Mouse (Mus musculus): ENCODE data around the gene Gm20388.

Gm20388 gene

DNA sequence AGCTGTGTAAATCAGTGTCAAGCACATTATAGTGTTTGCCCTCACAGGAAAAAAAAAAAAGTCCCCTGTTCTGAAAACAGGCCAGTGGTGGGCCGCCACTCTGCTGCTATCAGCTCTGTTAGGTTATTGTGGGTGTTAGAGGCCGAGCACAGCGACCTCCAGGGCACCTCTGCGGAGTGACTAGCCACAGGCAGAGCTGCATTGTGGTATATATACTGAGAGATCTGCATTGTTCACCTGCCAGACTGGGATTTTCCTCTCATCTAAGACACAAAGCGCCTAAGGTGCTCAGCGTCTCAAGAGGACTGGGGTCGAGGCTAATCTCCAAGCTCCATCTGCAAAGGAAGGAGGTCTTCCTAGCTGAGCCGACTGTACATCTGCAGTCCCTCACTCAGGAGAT is 252.7 kb downstream of the Gm20388 start:
- DNase-seq (ENCODE audit: low spot score in 2 of 2): no peak

DNA sequence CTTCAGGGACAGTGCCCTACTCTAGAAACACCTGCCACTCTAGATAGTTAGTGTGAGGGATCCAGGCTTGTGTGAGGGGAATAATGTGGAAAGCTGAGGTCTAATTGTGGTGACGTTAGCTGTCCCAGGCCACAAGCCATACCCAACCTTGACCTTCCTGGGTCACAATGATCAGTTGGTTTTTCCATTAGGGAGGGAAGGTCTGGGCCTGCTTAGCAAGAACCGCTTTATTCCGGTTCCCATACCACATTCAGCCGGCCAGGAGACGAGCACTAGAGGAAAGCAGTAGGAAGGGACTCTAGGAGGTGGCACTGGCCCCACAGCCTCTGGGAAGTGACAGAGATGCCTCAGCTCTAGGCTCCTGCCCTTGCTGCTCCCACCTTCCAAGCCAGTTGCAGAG is 253.4 kb downstream of the Gm20388 start:
- no peak for DNase-seq (ENCODE audit: low spot score in 2 of 2)

DNA sequence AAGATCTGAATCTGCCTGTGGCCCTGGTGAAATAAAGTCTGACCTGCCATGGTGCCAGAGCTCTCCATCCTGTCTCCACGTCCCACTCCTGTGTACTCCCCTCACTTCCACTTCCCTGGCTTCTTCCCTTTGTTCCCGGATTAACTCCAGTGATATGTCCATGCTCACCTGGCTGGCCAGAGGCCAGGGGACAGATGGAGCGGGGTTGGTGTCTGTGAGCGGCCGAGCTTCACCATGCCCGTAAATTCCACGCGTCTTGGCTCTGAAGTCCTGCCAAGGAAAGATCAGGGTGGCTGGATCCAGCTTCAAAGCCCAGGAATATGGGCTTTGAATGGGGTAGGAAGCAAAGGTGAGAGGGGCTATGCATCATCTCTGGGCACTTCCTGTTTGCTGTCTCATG is 256.5 kb downstream of the Gm20388 start:
- no peak for DNase-seq (ENCODE audit: low spot score in 2 of 2)

DNA sequence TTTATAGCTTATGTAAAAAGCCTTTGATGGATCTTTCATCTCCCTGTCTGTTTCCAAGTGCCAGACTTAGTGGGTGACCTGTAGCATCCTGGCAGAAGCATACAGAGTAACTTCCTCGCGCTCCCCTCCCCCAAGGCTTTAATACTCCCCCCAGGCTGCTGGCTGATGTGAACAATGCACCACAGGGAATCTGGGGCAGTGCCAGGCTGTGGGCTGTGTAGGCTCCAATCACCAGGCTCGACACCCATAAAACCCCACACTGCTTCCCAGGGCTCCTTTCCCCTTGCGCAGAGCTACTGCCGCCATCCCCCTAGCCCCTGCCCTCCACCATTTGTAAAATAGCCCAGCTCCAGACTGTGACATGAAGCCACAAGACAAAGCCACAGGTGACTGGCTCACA is 257.2 kb downstream of the Gm20388 start:
- DNase-seq (ENCODE audit: low spot score in 2 of 2): no peak

DNA sequence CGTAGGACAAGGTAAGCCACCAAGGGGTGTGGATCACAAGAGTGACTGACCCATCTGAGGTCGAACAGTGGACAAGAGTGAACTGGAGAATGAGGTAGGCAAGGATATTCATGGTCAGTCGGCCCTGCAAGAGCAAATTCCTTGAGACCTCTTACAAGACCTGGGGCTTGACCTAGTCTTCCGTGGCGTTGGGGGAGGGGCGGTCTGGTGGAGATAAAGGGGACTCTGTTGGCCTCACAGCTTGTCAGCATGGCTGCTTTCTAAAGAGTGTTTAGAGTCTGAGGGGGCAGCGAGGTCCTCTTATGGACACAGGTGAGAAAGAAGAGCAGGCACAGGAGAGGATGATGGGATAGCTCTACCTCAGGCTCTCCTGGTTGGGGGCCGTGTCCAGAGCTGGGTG is 258.5 kb downstream of the Gm20388 start:
- no peak for DNase-seq (ENCODE audit: low spot score in 2 of 2)

DNA sequence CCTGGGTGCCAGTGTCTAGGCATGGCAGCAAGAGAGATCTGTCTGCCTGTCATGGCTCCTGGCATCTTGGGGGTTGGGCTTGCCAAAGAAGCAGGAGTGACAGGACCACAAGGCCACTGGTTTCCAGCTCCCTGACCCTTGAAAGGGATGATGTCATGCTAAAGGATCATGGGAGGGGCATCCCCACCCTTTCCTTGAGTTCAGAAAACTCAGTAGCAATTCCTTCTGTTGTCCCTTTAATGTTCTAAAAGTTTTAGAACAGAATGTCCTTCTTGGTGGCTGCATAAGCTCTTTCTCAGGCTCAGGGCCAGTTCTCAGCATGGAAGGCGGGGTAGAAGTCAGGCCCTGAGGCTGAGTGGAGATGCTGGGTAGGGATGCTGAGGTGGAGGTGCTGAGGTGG is 262.6 kb downstream of the Gm20388 start:
- no peak for DNase-seq (ENCODE audit: low spot score in 2 of 2)

DNA sequence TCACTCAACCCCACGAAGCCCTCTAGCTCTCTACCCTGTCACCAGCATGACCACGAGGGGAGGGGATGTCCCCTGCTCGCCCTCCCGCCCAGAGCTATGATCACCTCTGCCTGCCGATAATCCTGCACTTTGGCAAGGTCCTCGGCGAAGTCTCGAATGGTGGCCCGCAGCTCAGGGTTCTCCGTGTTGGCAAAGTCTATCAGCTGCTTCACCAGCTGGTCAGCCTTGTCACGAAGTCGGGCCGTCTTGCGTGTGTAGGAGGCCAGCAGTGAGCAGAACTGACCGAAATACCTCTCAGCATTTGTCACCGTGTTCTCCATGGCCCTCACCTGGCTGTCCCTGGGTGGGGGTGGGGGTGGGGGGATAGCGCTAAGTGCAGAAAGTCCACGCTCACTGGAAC is 264.0 kb downstream of the Gm20388 start:
- no peak for DNase-seq (ENCODE audit: low spot score in 2 of 2)

DNA sequence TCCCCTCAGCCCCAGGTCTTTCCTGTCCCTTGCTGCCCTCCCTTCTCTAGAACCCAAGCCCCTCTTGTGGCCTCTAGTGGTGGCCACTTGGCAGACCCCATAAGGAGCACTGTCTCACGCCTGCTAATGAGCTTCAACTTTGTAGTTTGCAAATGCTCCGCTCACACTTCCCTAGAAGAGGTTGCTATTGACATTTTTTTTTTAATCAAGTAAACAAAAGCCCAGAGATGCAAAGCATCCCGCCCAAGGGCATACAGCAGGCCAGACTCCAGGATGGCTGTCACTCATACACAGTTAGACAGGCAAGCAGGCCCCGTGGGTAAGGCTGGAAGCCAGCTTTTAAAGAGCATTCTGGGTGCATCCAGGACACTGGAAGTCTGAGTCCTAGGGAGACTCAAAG is 266.0 kb downstream of the Gm20388 start:
- no peak for DNase-seq (ENCODE audit: low spot score in 2 of 2)

DNA sequence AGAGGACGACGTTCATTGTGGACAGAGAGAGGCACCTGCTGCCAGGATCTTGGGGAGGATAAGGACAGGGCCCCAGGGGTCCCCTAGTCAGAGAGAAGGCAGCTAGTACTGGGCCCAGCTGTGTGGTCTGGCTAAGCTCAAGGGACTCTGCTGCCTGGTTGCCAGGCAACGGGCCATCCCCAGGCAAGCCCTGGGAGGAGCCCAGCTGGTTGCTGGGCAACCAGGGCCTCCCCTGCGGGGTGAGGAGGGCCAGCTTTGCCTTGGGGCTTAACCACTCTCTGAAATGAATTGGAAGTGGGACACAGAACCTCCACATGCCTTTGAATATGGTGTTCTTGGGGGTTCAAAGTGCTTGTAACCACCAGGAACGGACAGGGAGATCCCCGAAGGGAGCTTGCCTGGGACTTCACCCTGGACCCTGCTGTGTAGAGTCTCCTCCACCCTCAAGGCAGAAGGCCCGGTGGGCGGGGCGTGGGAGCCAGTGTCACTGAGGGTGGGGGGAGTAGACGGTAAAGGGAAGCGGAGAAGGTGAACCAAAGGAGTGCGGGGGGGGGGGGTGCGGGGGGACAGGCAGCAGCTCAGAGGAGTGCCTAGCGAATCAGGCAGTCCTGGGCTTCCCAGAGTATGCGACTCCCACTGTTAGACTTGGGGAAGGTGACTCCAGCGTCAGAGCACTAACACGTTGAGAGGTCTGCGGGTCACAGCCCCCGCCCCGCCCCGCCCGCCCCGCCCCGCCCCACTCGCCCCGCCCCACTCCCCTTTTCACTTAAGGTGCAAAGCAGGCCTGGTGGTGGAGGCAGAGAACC is 266.9 kb downstream of the Gm20388 start, which contains the start of gene Fam92b:
Gene Fam92b, minus strand, starts transcription at position 149 of the 806 bp plus-strand sequence.
- DNase-seq (ENCODE audit: low spot score in 2 of 2): peak; percentile 20 to 29

DNA sequence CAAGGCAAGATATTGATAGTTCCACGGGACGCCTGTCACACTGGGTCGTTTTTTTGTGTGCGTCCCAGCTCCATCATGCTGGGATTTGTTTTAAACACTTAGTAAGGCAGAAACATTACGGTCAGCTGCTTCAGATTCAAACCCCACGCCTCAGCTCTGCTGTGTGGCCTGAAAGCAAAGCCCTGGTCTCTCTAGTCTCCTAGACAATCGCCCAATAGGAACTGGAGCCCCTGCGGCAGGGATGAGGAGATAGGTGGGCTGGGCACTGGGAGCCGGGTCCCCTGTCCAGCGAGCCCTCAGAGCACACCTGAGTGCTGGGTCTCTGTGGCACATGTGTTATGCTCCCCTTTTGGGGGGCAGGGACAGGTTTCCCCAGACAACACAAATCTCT is 267.5 kb downstream of the Gm20388 start:
- DNase-seq (ENCODE audit: low spot score in 2 of 2): no peak

DNA sequence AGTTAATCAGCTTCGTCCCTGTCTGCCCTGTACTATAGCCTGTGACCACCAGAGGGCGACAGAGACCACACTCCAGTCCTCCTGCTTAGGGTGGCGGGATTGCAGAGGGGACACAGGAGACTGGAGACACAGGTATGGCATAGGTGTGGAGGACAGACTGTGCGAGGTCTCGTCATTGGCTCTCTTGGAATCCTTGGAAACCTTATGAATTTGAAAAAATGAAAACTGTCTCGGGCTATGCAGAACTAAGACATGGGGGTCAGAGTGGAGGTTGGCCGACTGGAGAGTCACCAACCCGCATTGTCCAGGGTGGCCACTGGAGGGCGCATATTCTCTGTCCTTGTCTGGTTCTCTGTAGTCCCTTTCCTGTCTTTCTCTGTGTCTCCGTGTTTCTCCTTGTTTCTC is 268.4 kb downstream of the Gm20388 start:
- peak; percentile 66 to 78 for DNase-seq (ENCODE audit: low spot score in 2 of 2)

DNA sequence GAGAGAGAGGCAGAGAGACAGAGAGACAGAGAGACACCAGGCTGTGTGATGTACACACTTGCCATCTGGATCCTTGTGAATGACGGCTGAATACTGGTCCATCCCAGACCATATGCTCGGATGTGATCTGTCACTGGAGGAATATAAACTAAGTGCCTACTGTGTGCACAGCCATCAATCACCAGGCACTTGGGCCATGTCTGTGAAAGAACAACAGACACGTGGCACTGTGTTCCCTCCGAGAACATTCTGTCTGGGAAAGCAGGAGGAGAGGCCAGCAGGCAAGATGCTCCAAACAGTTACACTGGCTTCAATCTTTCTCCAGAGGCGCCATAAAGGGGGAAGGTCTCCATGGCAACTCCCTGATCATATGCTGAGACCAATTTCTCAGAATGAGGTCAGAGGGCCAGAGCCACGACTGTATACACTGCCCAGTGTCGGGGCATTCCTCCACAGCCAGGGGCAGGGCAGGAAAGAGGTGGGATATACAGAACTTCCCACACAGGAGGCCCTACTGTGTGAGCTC is 269.9 kb downstream of the Gm20388 start:
- DNase-seq (ENCODE audit: low spot score in 2 of 2): no peak

DNA sequence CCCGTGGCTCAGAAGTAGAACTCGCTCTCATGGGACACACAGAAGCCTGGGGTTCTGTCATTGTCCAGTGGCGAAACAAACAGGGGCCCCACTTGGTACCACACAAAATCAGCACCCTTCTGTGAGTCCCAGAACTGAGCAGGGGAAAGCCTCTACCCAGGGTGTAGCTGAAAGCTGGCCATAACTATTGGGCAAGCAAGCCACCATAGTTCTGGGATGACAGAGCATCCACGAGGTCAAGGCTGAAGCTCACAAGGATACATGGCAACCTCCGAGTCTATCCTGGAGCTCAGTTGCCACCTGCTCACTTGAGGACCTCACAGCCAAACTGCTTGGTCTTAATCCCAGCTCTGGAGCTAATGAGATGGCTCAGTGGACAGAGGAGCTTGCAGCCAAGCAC is 270.6 kb downstream of the Gm20388 start:
- DNase-seq (ENCODE audit: low spot score in 2 of 2): no peak

DNA sequence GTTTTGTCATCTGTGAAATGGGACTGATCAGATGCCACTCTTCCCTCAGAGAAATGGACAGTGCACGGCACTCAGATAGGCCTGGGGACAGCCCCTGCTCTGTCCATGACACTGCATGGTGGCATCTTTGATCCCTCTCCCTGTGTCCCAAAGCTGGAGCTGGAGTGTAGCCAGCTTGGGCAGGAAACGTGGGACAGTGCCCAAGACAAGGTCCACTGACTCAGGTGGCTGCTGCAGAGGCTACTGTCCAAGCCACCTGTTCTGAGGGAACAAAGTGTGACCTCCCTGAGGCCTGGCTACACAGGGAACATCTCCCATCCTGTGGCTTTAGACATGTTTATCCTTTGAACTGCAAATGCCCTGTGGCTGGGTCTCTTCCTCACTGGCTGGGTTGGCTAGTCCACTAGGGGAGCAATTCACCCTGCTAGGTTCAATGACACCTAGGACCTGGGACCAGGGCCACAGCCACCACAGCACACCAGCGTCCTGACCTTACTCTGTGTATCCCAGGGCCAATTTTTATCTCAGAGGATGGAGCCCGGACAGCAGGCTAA is 271.3 kb downstream of the Gm20388 start:
- no peak for DNase-seq (ENCODE audit: low spot score in 2 of 2)

DNA sequence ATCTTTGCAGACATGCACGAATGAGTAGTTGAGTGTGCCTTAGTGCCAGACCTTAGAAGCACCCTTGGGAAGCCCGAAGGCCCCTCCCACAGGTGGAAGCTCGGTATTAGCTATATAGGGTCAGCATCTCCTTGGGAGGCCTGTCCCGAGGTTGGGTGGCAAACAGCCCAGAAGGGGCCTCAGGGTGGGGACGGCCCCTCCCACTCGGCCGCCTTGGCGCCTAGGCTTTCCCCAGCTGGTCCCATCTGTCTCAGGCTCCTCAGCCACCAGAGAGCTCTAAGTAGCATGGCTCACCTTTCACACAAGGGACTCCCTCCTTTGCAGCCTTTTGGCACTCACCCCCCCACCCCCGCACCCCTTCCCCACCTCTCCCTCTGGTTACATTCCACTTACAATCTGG is 273.7 kb downstream of the Gm20388 start:
- no peak for DNase-seq (ENCODE audit: low spot score in 2 of 2)

DNA sequence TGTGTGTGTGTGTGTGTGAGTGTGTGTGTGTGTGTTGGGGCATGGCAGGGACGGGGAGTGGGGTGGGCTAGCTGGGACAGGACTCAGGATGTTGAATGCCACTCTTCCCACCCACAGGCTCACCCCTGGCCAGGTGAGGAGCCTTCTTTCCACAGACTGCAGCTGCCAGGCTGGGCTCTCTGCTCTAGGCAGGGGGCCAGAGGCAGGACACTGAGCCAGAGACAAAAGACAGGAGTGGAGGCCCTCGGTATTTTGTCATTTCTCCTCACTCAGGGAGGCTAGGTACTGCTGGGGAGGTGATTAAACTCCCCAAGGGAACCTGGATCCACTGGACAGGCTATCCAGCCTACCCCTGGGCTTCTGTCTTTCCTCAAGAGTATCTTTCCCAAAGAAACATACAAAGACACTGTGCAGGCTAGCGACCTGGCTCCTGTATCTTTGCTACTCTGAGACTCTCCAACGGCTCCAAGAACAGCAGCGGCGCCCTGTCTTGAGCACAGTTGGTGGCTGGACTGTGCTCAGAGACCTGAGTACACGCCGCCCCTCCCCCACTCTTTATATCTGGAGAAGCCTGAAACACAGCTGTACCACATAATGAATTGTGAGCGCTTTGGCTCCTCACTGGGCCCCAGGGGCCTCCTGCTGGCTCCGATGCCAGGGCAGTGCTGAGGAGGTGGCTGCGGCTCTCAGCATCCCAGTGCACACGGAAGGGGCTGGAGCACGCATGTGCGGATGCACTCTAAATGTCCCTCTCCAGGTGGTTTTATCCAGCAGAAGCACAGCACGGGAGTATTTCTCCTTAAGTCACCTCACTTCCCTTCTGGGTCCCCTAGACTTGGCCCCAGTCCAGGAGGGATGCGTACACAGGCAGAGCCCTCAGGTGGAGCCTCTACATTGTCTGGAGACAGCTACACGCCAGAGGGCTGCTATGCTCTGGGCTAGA is 274.5 kb downstream of the Gm20388 start:
- no peak for DNase-seq (ENCODE audit: low spot score in 2 of 2)

DNA sequence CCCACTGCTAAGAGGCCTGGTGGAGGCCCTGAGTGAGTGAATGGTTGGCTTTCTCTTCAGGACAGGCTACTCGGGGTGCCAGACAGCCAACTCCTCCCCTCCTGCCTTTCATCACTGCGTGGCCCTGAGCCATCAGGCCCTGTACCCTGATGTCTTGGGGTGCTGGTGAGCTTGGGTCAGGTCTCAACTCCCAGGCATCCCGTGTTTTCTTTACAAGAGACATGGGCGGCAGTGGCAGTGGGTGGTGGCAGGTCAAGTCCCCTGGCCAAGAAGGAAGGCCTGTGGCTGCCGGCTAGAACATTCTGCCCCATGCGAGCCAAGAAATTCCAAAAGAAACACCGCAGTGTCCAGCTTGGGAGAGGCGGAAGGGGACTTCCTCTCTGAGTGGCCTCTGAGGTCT is 275.8 kb downstream of the Gm20388 start:
- DNase-seq (ENCODE audit: low spot score in 2 of 2): no peak

DNA sequence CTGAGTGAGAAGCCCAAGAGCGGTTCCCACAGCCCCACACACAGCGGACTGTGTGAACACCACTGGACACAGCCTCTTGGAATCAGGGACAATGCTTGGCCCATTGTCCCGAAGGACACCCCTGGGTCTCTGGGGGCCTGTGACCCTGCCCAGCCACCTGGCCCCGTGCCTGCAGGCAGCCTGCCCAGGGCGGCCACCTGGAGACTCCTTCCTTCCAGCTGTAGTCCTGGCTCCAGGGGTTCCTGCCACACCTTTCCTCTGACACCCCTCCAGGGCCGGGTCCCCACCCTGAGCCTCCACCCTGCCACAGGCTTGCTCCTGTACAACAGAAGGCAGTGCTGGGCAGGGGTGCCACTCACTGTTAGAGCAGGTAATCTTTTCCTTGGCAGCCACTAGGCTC is 277.9 kb downstream of the Gm20388 start:
- DNase-seq (ENCODE audit: low spot score in 2 of 2): no peak

DNA sequence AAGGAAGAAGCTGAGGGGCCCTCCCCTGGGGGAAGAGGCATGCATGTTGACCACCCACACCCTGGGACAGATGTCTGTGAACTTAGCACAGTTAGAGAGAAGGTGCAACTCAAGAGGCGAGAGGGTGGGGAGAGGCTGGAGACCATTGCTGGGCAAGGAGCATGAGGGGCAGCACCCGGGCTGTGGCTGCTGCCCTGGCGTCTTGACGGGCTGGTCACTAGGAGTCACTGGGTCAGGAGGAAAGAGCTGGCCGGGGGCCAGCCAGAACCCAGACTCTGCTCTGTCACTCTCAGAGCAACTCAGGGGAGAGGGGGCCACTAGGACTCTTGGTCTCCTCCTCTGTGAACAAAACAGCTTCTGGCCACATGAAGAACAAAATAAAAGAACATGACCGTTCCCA is 278.8 kb downstream of the Gm20388 start:
- DNase-seq (ENCODE audit: low spot score in 2 of 2): no peak

DNA sequence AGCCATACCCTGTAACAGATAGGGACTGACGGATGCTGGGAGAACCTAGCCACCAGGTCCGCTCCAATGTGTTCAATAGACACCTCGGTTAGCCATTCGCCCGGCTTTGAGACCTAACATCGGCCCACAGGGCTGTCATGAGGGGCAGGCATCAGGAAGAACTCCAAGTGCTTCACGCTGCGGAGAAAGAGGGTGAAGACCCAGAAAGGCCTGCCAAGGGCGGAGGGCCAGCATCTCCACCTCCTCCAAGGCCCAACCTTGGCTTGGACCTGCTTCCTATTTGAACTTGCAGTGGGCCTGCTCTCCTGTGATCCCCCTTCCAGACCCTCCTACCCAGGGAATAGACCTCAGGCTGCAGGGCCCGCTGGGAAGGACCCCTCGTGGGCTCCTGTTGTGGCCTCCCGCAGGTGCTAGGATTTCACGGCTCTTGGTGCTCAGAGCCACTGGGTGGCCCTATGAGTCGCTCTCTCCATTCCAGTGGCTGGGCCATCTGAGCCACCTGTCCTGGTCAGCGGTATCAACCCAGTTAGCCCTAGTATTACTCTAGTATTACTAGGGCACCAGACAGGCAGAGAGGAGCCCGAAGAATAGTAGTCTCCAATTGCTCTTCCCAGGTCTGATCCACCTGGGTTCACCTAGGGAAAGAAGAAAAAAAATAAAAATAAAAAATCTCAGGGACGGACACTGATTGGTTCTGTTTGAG is 279.6 kb downstream of the Gm20388 start:
- DNase-seq (ENCODE audit: low spot score in 2 of 2): no peak

DNA sequence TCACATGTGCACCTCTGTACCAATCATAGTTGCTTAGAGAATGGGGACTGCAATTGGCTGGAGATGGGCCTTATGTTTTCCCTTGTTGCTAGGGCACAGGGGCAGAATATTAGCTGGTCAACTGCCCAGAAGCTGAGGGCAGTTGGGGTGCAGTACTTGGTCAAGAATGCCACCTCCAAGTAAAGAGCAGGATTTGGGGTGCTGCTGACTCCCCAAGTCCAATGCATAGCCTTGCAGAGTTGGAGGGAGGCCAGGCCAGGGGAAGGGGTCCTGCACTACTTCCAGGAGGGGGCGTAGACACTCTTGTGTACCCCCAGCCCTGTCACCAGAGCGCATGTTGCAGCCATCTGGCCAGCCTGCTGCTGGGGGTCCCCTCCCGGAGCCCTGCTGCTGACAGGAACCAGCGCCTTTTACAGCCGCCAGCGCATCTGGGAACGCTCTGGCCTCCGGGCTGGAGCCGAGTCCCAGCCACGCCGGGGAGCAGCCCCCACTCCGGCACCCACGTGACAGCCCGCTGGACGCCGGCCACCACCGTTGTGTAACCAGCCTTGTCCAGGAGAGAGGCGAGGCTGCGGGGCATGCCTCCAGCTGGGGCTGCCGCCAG is 280.3 kb downstream of the Gm20388 start:
- peak in 1 of 2 experiments; percentile 17 for DNase-seq (ENCODE audit: low spot score in 2 of 2)
